Mouse (Mus musculus) layer of hippocampus, adult 2 months (tissue): ENCODE measurements around the gene Fam83c. TPM values are rescaled to one million over a fixed set of nuclear protein-coding genes. Genes with fewer than 3 reads are reported as not detected.
"Not testable (repeated sequence)": the region's sequence is repeated elsewhere in the genome, so short reads cannot be mapped to it uniquely, and the experiment has no call there.

Source experiments
- DNase-seq, 2 experiments: peaks; one replicate each; pipeline ENCODE4 v3.0.0; 2022; ENCODE audit warnings: low spot score in 2 of 2
- H3K27ac ChIP-seq: fragments of 200-600 bp; 2 replicates; pipeline ENCODE4 v1.8.1; 2022
- H3K4me3 ChIP-seq: fragments of 200-600 bp; 2 replicates; pipeline ENCODE4 v1.8.1; 2022; ENCODE audit warnings: mild to moderate bottlenecking
- CTCF ChIP-seq: fragments of 200-600 bp; conservative IDR thresholded peaks from 2 replicates; pipeline ENCODE4 v1.8.1; 2022; ENCODE audit warnings: antibody characterized with exemption, mild to moderate bottlenecking, moderate library complexity
- total RNA-seq, 2 experiments: library from RNA; stranded (reverse); gene quantifications; 2 replicates each; pipeline ENCODE4 v1.2.3; 2021

The Fam83c gene
- total RNA-seq, 2 experiments from 2014 or later = not detected

DNA sequence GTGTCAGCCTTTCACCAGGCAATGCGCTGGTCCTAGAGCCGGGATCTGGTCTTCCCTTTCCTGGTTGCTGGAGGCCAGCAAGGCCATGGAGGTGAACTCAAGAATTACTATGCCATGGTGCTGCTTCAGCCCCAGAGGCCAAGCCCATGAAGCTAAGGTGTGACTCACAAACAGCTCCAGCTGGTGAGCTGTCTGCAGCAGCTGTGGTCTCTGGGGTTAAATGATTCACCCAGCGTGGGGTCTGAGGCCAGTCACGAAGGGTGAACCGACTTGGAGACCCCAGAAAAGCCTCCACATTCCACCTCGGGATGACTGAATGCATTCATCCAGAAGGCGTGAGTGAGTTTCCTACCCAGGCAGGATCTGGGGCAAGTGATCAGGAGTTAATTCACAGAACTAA is 15.5 kb upstream of the Fam83c start:
- TF ChIP-seq CTCF = no peak

DNA sequence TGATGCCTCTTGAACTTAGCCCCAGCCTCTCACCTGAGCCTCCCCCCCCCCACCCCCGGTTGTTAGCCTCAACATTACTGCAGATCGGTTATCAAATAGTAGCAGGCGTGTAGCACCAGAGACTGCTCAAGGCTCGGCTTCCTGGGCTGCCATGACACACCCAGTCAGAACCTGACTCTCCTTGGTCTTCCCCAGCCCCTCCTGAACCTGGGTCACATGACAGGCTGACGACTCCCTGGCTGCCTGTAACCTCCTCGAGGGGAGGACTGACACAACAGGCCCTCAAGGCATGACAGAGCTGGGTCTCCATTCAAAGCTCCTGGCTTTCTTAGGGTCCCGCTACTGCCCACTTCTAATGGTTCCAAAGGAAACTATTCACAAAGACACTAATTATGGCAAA is 14.8 kb upstream of the Fam83c start:
- Histone ChIP-seq H3K27ac (no peak overlapping the region), H3K4me3 (no peak overlapping the region)
- no peak for DNase-seq
- no peak for TF ChIP-seq CTCF

More for the DNA sequence above, 15.5 kb upstream of the Fam83c start:
- DNase-seq = no peak
- Histone ChIP-seq H3K4me3 (no peak overlapping the region), H3K27ac (no peak overlapping the region)

DNA sequence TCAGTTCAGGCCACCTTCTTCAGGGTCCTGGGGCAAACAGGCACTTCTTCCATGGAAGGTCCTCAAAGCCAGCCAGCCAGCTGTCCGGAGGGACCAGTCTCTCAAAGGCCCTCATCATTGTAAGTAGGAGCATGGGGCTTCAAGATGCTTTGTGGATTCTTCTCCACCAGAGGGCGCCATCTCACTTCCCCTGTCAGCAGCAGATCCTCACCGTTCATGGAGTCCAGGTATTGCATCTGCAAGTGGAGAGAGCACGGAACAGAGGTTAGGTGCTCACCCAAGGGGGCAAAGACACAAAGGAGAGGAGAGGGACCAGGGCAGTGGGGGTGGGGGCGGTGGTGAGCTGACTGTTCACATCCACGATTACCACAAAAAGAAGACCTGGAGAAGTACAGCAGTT is 13.6 kb upstream of the Fam83c start:
- TF ChIP-seq CTCF = peak; percentile 86
- DNase-seq = peak; percentile 61 to 84
- no peak overlapping the region for H3K4me3 ChIP-seq
- H3K27ac ChIP-seq = no peak overlapping the region

DNA sequence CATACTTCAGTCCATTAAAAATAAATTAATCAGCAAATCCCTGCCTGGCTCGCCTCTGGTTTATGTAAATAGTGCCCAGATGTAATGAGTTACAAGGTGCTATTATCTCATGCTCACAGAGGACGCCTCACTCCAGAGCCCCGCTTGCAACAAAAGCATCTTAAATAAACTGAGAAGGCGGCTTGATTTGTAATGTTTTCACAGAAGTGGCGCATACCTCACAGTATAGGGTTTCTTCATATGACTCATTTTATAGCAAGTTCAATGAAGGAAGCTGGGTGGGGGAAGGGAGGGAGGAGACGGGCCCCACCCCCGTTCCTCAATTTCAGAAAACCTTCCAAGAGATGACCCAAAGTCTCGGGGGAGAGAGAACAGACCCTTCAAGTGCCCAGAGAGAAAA is 12.3 kb upstream of the Fam83c start:
- DNase-seq = no peak
- no peak overlapping the region for H3K4me3 ChIP-seq
- H3K27ac ChIP-seq = no peak overlapping the region
- TF ChIP-seq CTCF = no peak

DNA sequence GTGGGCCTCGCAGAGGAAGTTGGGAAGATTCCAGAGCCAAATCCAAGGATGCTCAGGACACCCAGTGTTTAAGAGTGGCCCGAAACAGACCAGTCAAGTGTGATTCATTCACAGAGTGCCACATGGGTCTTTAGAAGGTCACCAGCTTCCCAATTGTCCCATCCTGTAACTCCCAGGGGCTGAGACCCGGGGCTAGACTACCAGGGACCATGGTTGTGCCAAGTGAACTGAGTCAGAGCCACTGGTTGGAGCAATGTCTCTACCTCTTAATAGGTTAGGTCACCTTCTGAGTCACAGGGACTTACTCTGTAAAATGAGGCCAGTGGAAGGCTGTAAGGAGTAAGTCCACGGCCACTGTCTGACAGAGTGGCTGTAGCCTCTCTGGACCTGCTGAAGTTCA is 4.3 kb upstream of the Fam83c start:
- H3K27ac ChIP-seq = no peak overlapping the region

DNA sequence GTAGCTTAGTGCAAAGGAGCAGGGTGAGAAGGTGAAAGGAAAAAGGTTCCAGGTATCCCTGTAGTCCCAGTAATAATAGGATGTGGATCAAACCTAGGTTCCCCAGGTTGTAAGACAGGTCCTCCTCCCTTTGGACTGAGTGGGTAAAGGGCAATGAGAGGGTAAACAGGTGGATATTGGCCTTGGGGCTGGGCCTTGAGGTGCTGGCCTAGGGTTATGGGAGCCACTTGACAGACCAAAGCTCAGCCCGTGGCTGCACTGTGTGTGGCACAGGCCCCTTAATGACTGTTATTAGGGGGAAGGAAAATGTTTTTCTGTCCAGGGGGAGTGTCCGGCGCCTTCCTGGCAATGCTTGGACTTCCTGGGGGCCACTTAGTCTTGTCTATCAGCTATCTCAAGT is 3.3 kb upstream of the Fam83c start:
- Histone ChIP-seq H3K4me3 (no peak overlapping the region), H3K27ac (no peak overlapping the region)
- DNase-seq = no peak
- TF ChIP-seq CTCF = no peak

More for the DNA sequence above, 4.3 kb upstream of the Fam83c start:
- no peak overlapping the region for H3K4me3 ChIP-seq
- no peak for DNase-seq
- no peak for TF ChIP-seq CTCF

DNA sequence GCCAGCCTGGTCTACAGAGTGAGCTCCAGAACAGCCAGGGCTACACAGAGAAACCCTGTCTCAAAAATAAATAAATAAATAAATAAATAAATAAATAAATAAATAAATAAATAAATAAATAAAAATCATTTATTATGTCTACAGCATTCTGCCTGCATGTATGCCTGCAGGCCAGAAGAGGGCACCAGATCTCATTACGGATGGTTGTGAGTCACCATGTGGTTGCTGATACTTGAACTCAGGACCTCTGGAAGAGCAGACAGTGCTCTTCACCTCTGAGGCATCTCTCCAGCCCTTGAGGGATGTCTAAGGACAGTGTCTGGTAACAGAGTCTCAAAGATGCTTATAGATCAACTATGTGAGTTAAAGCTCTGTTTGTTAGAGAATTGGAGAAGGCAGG is 2.6 kb downstream of the Fam83c start:
- DNase-seq, H3K27ac ChIP-seq, H3K4me3 ChIP-seq: not testable (repeated sequence)
- TF ChIP-seq CTCF = peak; percentile 63

DNA sequence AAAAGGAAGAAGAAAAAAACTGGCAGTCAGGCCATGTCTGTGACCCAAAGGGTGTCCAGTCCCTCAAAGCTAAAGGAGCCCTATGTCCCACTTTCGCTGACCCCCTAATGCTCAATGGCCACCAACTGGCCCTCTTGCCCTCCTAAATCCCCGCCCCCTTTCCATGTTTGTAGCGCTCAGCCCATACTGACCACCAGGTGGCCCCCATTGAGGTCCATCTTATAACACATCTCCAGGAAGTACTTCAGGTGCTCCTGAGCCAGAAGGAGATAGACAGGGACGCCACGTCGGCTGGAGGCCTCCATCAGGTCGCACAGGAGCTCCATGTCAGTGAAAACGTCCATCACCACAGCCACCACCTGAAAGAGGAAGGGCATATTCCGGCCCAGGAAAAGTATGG is 3.4 kb downstream of the Fam83c start:
- no peak for DNase-seq
- Histone ChIP-seq H3K4me3 (no peak overlapping the region), H3K27ac (no peak overlapping the region)
- peak; percentile 35 for TF ChIP-seq CTCF

DNA sequence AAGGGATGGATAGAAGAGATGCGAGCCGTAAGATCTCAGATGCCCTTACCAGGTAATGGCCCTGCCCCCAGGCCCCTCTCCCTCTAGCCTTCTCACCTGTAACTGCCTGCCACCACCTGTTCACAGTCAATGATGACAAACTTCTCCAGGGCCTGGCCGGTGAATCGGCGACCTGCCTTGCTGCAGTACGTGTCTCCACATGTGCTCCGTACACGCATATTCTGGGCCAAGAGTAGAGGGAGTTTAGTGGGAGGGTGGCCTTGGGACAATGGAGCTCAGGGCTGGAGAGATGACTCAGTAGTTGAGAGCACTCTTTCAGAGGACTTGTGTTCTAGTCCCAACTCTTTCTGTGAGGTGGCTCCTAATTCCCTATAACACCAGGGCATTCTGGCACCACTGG is 3.8 kb downstream of the Fam83c start:
- TF ChIP-seq CTCF = no peak
- H3K4me3 ChIP-seq = no peak overlapping the region
- DNase-seq = no peak
- H3K27ac ChIP-seq = no peak overlapping the region

DNA sequence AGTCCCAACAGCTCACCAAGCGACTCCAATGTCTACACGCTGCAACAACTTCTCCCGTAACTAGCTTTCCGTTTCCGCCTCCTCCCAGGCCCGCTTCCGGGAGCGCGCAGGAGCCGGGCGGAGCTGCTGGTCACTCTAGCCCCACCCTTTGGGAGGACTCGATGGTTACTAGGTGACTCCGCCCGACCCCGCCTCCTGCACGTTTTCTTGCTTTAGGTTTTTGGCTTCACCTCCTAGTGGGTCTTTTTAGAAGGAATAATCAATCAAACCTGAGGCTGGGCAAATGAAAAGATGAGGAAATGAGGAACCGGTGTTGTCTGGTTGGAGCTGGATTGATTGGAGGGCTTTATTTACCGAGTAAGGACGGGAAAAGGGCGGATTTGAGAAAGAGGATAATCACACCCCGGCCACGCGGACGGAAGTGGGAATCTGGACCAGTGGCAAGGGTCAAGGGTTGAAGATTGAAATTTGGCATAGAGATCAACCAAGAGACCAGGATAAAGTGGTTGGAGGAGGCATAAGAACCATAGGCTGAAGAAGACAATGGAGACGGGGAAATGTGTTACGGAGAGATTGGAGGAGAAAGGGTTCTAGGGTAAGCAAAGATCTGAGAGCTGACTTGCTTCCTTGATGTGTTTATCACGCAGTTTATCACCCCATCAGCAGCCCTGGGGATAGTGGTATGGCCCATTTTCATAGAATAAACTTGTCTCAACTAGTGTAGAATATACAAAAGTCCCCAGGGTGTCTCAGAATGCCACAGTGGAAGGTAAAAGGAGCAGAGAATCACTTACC is 7.8 kb downstream of the Fam83c start, which contains the start of gene Eif6:
Gene Eif6, minus strand, starts transcription at position 296 of the 795 bp plus-strand sequence.
- peak within 1 kb of the TSS; percentile 87 for H3K4me3 ChIP-seq
- peak; percentile 82 to 87 for DNase-seq
- peak within 1 kb of the TSS; percentile 87 for H3K27ac ChIP-seq
- TF ChIP-seq CTCF = no peak

DNA sequence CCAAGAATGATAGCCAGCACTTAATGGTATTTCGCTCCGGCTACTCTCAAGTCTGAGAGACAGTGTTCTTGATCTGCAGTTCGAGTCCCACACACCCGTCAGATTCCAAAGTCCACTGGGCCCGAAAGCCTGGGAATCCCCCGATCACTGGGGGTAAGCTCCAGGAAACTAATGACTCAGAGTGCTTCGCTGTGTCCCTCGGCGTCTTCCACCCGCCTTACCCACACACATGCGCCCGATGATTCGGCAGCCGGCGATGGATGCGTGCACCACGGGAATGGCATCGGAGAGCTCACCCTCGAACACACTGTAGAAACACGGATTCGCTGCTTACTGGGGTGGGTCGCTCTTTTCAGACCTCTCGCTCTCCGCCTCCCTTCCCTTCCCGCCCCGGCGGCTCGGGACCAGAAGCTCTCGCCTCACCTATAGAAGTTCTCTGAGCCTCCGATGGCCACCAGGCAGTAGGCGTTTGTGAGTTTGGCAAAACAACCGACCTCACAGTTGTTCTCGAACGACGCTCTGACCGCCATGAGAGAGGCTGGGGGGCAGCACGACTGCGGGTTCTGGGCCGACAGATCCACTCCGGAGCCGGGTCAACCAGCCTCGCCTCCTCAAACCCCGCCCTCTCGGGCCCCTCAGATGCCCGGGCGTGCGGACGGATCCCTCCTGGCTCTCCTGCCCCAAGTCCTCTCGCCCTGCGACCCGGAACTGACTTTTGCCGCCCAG is 8.6 kb downstream of the Fam83c start:
- Histone ChIP-seq H3K27ac (peak overlapping the region; percentile 87), H3K4me3 (peak overlapping the region; percentile 87)
- no peak for TF ChIP-seq CTCF
- DNase-seq = no peak

DNA sequence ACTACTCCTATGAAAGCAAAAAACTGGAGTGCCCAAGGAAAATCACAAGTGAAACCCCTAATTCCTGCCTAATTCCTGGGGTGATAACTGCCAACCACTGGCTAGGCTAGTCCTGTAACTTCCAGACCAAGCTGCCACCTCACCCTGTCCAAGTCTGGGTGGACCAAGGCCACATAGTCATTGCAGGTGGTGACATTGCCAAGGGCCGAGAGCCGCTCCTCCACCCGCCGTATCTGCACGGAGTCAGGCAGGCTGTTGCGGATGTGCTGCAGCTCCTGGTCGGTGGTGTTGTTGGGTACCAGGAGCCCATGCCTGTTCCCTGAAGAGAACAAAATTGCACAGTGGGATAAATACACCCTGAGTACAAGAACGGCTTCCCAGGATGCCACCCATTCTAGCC is 10.9 kb downstream of the Fam83c start:
- DNase-seq = no peak
- H3K27ac ChIP-seq = no peak overlapping the region
- no peak for TF ChIP-seq CTCF
- H3K4me3 ChIP-seq = no peak overlapping the region

DNA sequence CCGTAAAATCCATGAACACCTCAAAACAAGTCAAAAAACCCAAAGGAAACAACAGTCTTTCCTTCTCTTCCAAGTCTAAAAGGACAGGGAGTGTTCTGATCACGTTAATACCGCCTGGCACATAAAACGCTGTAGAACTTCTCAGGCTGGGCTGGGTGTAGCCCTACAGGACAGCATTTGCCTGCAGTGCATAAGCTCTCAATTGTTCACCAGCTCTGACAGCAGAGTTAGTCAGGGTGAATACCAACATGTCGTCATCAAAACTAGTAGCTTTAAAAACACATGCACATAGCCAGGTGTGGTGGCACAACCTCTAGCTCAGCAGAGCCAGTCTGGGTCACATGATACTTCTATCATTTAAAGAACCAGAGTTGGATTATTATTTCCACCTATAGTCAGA is 13.9 kb downstream of the Fam83c start:
- TF ChIP-seq CTCF = no peak
- Histone ChIP-seq H3K4me3 (no peak overlapping the region), H3K27ac (no peak overlapping the region)
- no peak for DNase-seq
